Mouse (Mus musculus) urinary bladder, adult 2 months (tissue): ENCODE data around the gene 2310034G01Rik. TPM values are rescaled to one million over a fixed set of nuclear protein-coding genes. Genes with fewer than 3 reads are reported as not detected.

Experiments
- DNase-seq: peaks from one replicate; pipeline ENCODE4 v3.0.0; 2022; ENCODE audit warnings: low spot score
- polyA plus RNA-seq: library from polyadenylated mRNA; depleted of rRNA; stranded (reverse); fragments of >200 nt; gene quantifications from 2 replicates; pipeline ENCODE4 v1.2.3, GENCODE M21; 2012; rRNA removed

2310034G01Rik gene
- polyA plus RNA-seq, 1 experiment, result 3.0 TPM

DNA sequence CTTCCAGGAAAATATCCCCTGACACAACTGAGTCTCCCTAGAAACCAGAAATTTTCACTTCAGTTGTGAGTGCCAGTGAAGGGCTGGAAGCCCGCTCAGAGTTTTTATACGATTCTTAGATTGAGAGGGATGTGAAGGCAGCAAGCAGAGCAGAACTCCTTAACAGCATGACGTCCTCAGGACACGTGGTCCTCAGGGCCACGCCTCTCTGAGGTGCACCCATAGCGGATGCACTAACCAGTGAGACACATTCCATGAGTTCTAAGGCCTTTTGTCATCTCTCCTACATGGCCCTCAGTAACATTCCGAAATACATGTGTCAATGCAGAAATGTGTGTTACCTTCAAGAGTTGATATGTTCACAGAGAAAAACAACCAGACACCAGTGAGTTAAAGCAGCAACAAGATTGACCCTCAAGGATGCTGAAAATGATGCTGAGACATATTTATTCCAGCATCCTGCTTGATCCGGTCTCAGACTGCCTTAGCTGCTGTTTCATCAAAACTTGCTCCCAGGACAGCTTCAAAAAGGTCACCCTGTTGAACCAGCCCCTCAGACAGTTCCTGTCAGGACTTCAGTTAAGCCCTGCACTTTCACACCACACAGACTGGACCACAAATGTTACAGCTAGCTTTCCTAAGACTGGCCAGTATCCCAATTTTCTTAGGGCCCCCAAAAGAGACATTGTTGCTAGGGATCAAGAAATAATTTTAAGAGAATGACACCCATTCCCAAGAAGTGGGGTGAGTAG lies 49.6 kb downstream of the 2310034G01Rik start:
- DNase-seq, result peak; percentile 13

Other genes starting within 250 kb of the 2310034G01Rik start
- gene Elovl3, start 218.4 kb downstream of the 2310034G01Rik start, polyA plus RNA-seq, result not detected in 2 replicates
- 0.12 and 0.19 TPM in 2 replicates for gene Pitx3, start 202.0 kb downstream of the 2310034G01Rik start, polyA plus RNA-seq
- gene Gbf1, start 197.8 kb downstream of the 2310034G01Rik start, polyA plus RNA-seq, result 56.3 and 57.5 TPM in 2 replicates
- 23.0 and 24.7 TPM in 2 replicates for gene Nfkb2, start 46.0 kb downstream of the 2310034G01Rik start, polyA plus RNA-seq
- 156 and 191 TPM in 2 replicates for gene Psd, start 23.1 kb downstream of the 2310034G01Rik start, polyA plus RNA-seq
- 11.0 and 11.7 TPM in 2 replicates for gene Fbxl15, start 22.1 kb downstream of the 2310034G01Rik start, polyA plus RNA-seq
- gene Cuedc2, start 11.6 kb downstream of the 2310034G01Rik start, polyA plus RNA-seq, result 114 and 120 TPM in 2 replicates
- gene Mfsd13a, start 9.2 kb downstream of the 2310034G01Rik start, polyA plus RNA-seq, result 4.8 and 5.2 TPM in 2 replicates
- 99.3 and 101 TPM in 2 replicates for gene Actr1a, start 45.4 kb upstream of the 2310034G01Rik start, polyA plus RNA-seq
- gene Sufu, start 46.6 kb upstream of the 2310034G01Rik start, polyA plus RNA-seq, result 15.5 and 19.7 TPM in 2 replicates
- 17.2 and 25.2 TPM in 2 replicates for gene Trim8, start 151.4 kb upstream of the 2310034G01Rik start, polyA plus RNA-seq
- gene Arl3, start 222.9 kb upstream of the 2310034G01Rik start, polyA plus RNA-seq, result 93.7 and 103 TPM in 2 replicates
- 5.8 and 7.5 TPM in 2 replicates for gene Sfxn2, start 223.1 kb upstream of the 2310034G01Rik start, polyA plus RNA-seq
- gene Wbp1l, start 248.8 kb upstream of the 2310034G01Rik start, polyA plus RNA-seq, result 60.0 and 70.2 TPM in 2 replicates